Mouse (Mus musculus) liver, adult 2 months (tissue): ENCODE measurements around the gene Ccdc88a. TPM values are rescaled to one million over a fixed set of nuclear protein-coding genes. Genes with fewer than 3 reads are reported as not detected.
A peak's percentile ranks its signal among the peaks of the same experiment; 100 is the strongest.

Source experiments
- DNase-seq: peaks from one replicate; pipeline ENCODE4 v3.0.0-alpha.2; 2011; ENCODE audit warnings: low read depth, low spot score; ENCODE audit errors: extremely low read depth
- H3K27ac ChIP-seq: fragments of 200-500 bp; replicated peaks from 2 replicates; pipeline ENCODE4 v1.5.1; 2012; ENCODE audit warnings: low read depth, mild to moderate bottlenecking, control low read depth, inconsistent platforms, low read length; ENCODE audit not compliant: insufficient read depth
- H3K27me3 ChIP-seq: fragments of 200-500 bp; 2 replicates; pipeline ENCODE4 v1.6.1; 2012; ENCODE audit warnings: mild to moderate bottlenecking, moderate library complexity, low read length, inconsistent platforms; ENCODE audit not compliant: control insufficient read depth, insufficient read depth
- H3K36me3 ChIP-seq: fragments of 200-500 bp; 2 replicates; pipeline ENCODE4 v1.6.1; 2012; ENCODE audit warnings: low read length, inconsistent platforms; ENCODE audit not compliant: control insufficient read depth, insufficient read depth
- H3K4me1 ChIP-seq: fragments of 200-500 bp; 2 replicates; pipeline ENCODE4 v1.6.1; 2011; ENCODE audit warnings: low read length; ENCODE audit not compliant: control insufficient read depth, insufficient read depth
- H3K4me3 ChIP-seq: fragments of 200-500 bp; 2 replicates; pipeline ENCODE4 v1.5.1; 2011; ENCODE audit warnings: low read depth, mild to moderate bottlenecking, control low read depth, low read length, moderate library complexity; ENCODE audit not compliant: insufficient read depth
- H3K79me2 ChIP-seq: fragments of 200-500 bp; 2 replicates; pipeline ENCODE4 v1.6.1; 2012; ENCODE audit warnings: inconsistent platforms, mild to moderate bottlenecking, low read length, moderate library complexity; ENCODE audit not compliant: control insufficient read depth, insufficient read depth
- H3K9ac ChIP-seq: fragments of 200-500 bp; 2 replicates; pipeline ENCODE4 v1.6.1; 2012; ENCODE audit warnings: low read depth, mild to moderate bottlenecking, control low read depth, inconsistent platforms, low read length
- CTCF ChIP-seq: fragments of 200-500 bp; IDR thresholded peaks from 2 replicates; pipeline ENCODE4 v1.5.1; 2011; ENCODE audit warnings: low read depth, low read length, control low read depth
- POLR2A ChIP-seq: fragments of 200-500 bp; IDR thresholded peaks from 2 replicates; pipeline ENCODE4 v1.6.1; 2011; ENCODE audit warnings: low read length, control low read depth; ENCODE audit not compliant: insufficient read depth; ENCODE audit errors: extremely low read depth
- WGBS: fragments of 180-500 bp; shearing (Covaris S2); methylation state at CpG from one replicate; pipeline ENCODE4 v1.1.7; 2018; 5-methylcytosine and 5-hydroxymethylcytosine counted together
- polyA plus RNA-seq: library from polyadenylated mRNA; depleted of rRNA; stranded (reverse); fragments of >200 nt; gene quantifications from 2 replicates; pipeline ENCODE4 v1.2.3, GENCODE M21; 2012
- total RNA-seq: library from RNA; depleted of rRNA; stranded (reverse); fragments of >200 nt; gene quantifications from 2 replicates; pipeline ENCODE4 v1.2.3, GENCODE M21; 2014

The Ccdc88a gene
- total and polyA plus RNA-seq, 2 experiments, result 0.10 to 1.8 TPM

GRCm38 (mm10) chr11:29350891-29351290 is 22.6 kb upstream of the Ccdc88a start:
- Histone ChIP-seq H3K9ac (no peak overlapping the region), H3K4me3 (no peak overlapping the region), H3K36me3 (no peaks in the 10 kb centered on the region), H3K4me1 (no peaks in the 10 kb centered on the region), H3K27me3 (no peaks in the 10 kb centered on the region), H3K79me2 (no peaks in the 10 kb centered on the region), H3K27ac (no peak overlapping the region)
- TF ChIP-seq POLR2A (no peak), CTCF (no peak)
- 98% methylated on average over 2 of the region's 2 CpGs for WGBS
- DNase-seq, result no peak

- no peak overlapping the region for H3K4me3 ChIP-seq
- no peak for TF ChIP-seq POLR2A
- no peak for TF ChIP-seq CTCF
- H3K79me2 ChIP-seq, result no peaks in the 10 kb centered on the region
- H3K27ac ChIP-seq, result no peak overlapping the region
- no peaks in the 10 kb centered on the region for H3K4me1 ChIP-seq
- H3K27me3 ChIP-seq, result no peaks in the 10 kb centered on the region
- WGBS, result 71% methylated on average over 1 of the region's 1 CpGs
- no peak overlapping the region for H3K9ac ChIP-seq
- H3K36me3 ChIP-seq, result no peaks in the 10 kb centered on the region
- no peak for DNase-seq
Observed at GRCm38 (mm10) chr11:29352214-29352613, 21.2 kb upstream of the Ccdc88a start.

DNA sequence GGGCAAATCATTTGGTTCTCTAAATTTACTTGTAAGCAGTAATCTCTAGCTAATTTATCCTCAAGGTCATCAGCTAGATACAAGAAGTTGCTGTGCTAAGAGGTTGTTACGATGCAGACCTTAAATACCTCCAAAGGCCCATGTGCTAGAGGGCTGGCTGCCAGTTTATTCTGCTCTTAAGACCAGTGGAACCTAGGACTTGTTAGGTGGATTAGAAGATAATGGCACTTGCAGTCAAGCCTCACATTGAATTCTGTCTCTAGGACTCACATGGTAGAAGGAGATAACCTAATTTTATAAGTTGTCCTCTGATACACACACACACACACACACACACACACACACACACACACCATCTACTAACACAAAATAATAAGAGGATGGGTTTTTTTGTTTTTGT is 5.3 kb upstream of the Ccdc88a start:
- TF ChIP-seq POLR2A (no peak), CTCF (no peak)
- no peak overlapping the region for H3K4me3 ChIP-seq
- WGBS, result 84% methylated on average over 1 of the region's 1 CpGs
- no peaks in the 10 kb centered on the region for H3K27me3 ChIP-seq
- DNase-seq, result no peak
- H3K4me1 ChIP-seq, result no peaks in the 10 kb centered on the region
- H3K9ac ChIP-seq, result no peak overlapping the region
- no peak overlapping the region for H3K27ac ChIP-seq
- H3K36me3 ChIP-seq, result no peaks in the 10 kb centered on the region
- no peaks in the 10 kb centered on the region for H3K79me2 ChIP-seq

DNA sequence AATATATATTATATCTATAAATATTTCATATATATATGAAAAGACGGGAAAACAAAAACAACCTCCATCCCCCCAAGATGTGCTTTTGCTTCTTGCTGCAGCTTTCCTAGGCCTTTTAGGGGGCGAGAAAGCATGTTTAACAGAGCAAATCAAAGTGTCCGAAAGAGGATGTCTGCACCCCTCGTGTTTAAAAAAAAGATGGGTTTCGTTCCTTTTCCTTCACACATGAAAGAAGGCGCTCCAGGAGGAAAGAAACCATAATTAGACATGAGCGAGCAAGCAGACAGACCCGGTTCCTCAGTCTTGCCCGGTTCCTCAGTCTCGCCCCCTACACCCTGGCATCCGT is 435 bp upstream of the Ccdc88a start:
- Histone ChIP-seq H3K79me2 (no peaks in the 10 kb centered on the region), H3K4me3 (peak overlapping the region; percentile 73), H3K27me3 (no peaks in the 10 kb centered on the region), H3K9ac (peak overlapping the region; percentile 75), H3K36me3 (no peaks in the 10 kb centered on the region), H3K27ac (no peak overlapping the region), H3K4me1 (no peaks in the 10 kb centered on the region)
- TF ChIP-seq POLR2A (no peak), CTCF (no peak)
- DNase-seq, result peak; percentile 2
- WGBS, result 8% methylated on average over 11 of the region's 11 CpGs

- no peak overlapping the region for H3K27ac ChIP-seq
- TF ChIP-seq POLR2A (no peak), CTCF (no peak)
- H3K4me3 ChIP-seq, result peak overlapping the region; percentile 73
- peak; percentile 5 for DNase-seq
- no peaks in the 10 kb centered on the region for H3K4me1 ChIP-seq
- no peaks in the 10 kb centered on the region for H3K36me3 ChIP-seq
- H3K79me2 ChIP-seq, result no peaks in the 10 kb centered on the region
- H3K9ac ChIP-seq, result peak overlapping the region; percentile 75
- no peaks in the 10 kb centered on the region for H3K27me3 ChIP-seq
- WGBS, result 4% methylated on average over 8 of the region's 8 CpGs
Observed at GRCm38 (mm10) chr11:29374274-29374656, 807 bp downstream of the Ccdc88a start.

DNA sequence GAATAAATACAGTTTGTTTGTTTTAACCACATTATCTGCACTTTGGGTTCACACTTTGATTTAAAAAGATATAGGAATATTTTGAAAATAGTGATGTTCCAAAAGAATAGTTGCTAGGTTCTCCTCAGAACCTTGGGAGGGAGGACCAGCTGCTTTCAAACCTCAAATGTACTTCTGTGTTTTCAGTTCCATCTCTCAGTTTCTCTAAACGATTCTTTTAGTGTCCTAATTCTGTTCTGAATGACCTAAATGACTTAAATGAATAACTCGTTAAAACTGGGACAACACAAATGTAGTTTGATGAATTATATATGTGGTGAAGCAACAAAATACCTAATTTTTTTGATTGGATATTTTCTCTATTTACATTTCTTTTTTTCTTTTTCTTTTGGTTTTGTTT is 3.2 kb downstream of the Ccdc88a start:
- no peak overlapping the region for H3K4me3 ChIP-seq
- no peaks in the 10 kb centered on the region; the same call in 1 of the 2 replicates for H3K79me2 ChIP-seq
- no peaks in the 10 kb centered on the region for H3K36me3 ChIP-seq
- WGBS, result 79% methylated on average over 2 of the region's 2 CpGs
- no peaks in the 10 kb centered on the region for H3K4me1 ChIP-seq
- H3K27ac ChIP-seq, result no peak overlapping the region
- TF ChIP-seq CTCF (no peak), POLR2A (no peak)
- no peaks in the 10 kb centered on the region for H3K27me3 ChIP-seq
- no peak for DNase-seq
- no peak overlapping the region for H3K9ac ChIP-seq
